Mouse (Mus musculus): ENCODE measurements around the gene Gtf3c4. TPM values are rescaled to one million over a fixed set of nuclear protein-coding genes. Genes with fewer than 3 reads are reported as not detected.

The Gtf3c4 gene
- total RNA-seq (2023): 11.4 TPM

DNA sequence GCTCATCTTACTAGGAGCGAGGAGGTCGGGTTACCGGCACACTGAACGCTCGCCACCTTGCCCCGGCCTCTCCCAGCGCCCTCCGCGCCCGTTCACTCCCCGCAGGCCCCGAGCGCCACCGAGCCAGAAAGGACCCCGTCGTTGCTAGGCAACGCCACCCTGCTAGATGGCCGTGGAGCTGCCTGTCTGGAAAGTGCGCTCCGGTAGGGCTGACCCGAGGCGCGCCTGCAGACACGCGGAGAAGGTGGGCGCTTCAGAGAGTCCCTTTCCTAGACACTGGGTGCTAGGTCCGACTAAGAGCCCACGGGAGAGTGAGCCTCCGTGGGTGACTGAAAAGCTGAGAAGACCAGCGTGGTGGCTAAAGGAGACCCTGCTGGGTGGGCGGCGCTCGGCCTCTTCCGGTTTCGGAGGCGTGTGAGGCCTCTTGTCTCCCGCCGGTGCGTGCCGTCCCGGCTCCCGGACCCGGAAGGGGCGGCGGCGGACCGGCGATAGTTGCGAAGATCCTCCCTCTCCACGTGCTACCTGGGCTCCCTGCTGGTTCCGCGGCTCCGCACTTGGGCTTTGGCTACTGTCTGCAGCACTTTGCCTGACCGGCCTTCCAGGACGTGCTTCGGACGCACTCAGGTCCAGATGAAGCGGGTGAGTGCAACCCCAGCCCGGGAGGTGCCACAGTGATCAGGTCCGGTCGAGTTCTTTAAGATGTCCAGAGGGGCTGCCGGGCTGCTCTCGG, at the start of gene Gtf3c4, which contains the start of gene Ddx31:
Gene Gtf3c4 (minus strand): TSS at position 139 of the 730 bp plus-strand sequence.
Gene Ddx31 (plus strand): TSS at position 185 of the 730 bp plus-strand sequence.

Other genes with a start within 250 kb of the Gtf3c4 start
- 0.52 TPM for gene Gfi1b, start 218.4 kb downstream of the Gtf3c4 start, total RNA-seq (2023)
- gene Tsc1, start 199.1 kb downstream of the Gtf3c4 start, total RNA-seq (2023): 57.1 TPM
- gene Spaca9, start 140.6 kb downstream of the Gtf3c4 start, total RNA-seq (2023): not detected
- not detected for gene Ak8, start 140.2 kb downstream of the Gtf3c4 start, total RNA-seq (2023)
- 24.6 TPM for gene Ddx31, start within 50 bp of the Gtf3c4 start, total RNA-seq (2023)
- not detected for gene Barhl1, start 76.3 kb upstream of the Gtf3c4 start, total RNA-seq (2023)
- not detected for gene Cfap77, start 214.7 kb upstream of the Gtf3c4 start, total RNA-seq (2023)
- gene Ttf1, start 219.9 kb upstream of the Gtf3c4 start, total RNA-seq (2023): 24.2 TPM